Mouse (Mus musculus) heart, adult 2 months (tissue): ENCODE measurements around the gene Rcc2.

Experiments
- CTCF ChIP-seq: fragments of 200-600 bp; IDR thresholded peaks from 2 replicates; pipeline ENCODE4 v1.8.1; 2022; ENCODE audit warnings: antibody characterized with exemption, mild to moderate bottlenecking, moderate library complexity
- POLR2A ChIP-seq: fragments of 200-500 bp; IDR thresholded peaks from 2 replicates; pipeline ENCODE4 v1.6.1; 2011; ENCODE audit warnings: mild to moderate bottlenecking, low read depth, low read length, control low read depth; ENCODE audit not compliant: insufficient read depth

- no peak for TF ChIP-seq CTCF
- no peak for TF ChIP-seq POLR2A
These were observed 8.9 kb upstream of the Rcc2 start for GRCm38 (mm10) chr4:140691481-140691880.
